ENCODE assay signal across 9 mouse cellular contexts in the genomic region with DNA sequence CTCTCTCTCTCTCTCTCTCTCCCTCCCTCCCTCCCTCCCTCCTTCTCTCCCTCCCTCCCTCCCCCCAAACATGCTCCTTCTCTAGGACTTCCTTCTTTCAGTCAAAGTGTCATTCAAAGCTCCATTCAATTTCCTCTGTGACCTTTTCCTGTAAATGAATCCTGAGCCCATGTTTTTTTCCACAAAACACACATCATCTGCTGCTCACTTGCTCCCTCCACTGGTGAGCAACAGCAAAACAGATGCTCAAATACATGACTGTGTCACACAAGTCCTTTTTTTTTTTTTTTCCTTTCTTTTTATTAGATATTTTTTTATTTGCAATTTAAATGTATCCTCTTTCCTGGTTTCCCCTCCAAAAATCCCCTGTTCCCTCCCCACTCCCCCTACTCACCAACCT.
DNase-seq lines count a peak whose midpoint lies in the region; ATAC-seq and TF ChIP-seq lines count a peak whose summit lies in the region.
"Had no signal": no experiment of that assay in that cellular context is flagged by ENCODE, and none has a peak within 500 bp of the region (broad histone marks: within the 10 kb centered on the region; RNA-seq: fewer than 3 reads in every experiment).

No protein-coding gene starts in this region.

- H3K27ac ChIP-seq in embryonic facial prominence, embryonic 10.5 days (replicated peaks) = no peak overlapping the region
- H3K27ac ChIP-seq in liver, embryonic 14.5 days = no peak overlapping the region
- H3K27ac ChIP-seq: stomach, embryonic 15.5 days had no signal

- H3K36me3 ChIP-seq in embryonic facial prominence, embryonic 10.5 days (replicated peaks) = no peaks in the 10 kb centered on the region
- no peaks in the 10 kb centered on the region for H3K36me3 ChIP-seq in liver, embryonic 14.5 days (replicated peaks; ENCODE audit: control insufficient read depth, insufficient read depth, low read depth)
- H3K36me3 ChIP-seq: stomach, embryonic 15.5 days had no signal

- peak; percentile 43; the same call in 1 of the 2 replicates for TF ChIP-seq CTCF in liver, embryonic 14.5 days (IDR thresholded peaks at IDR 0.05; ENCODE audit: low read depth)

- no peaks in the 10 kb centered on the region for H3K9me3 ChIP-seq in embryonic facial prominence, embryonic 10.5 days
- H3K9me3 ChIP-seq in liver, embryonic 14.5 days (ENCODE audit: control insufficient read depth, low read length) = no peaks in the 10 kb centered on the region
- H3K9me3 ChIP-seq: stomach, embryonic 15.5 days had no signal

- intact Hi-C loops in left cerebral cortex, postnatal 10 days (cut with DNase I) = loop anchor here (5.0 to 10.0 kb wide), 2 partner anchors 163 to 550 kb away; no protein-coding TSS in a partner anchor

- no peaks in the 10 kb centered on the region for H3K4me1 ChIP-seq in embryonic facial prominence, embryonic 10.5 days
- H3K4me1 ChIP-seq in liver, embryonic 14.5 days (replicated peaks; ENCODE audit: control insufficient read depth in 2 of 2, insufficient read depth in 2 of 2, low read length in 1 of 2) = no peaks in the 10 kb centered on the region
- H3K4me1 ChIP-seq: stomach, embryonic 15.5 days had no signal

- no peak for ATAC-seq in cerebellum, adult (ENCODE audit: insufficient number of reproducible peaks, low FRiP score, low TSS enrichment)
- no peak for ATAC-seq in liver, embryonic 14.5 days (ENCODE audit: insufficient read depth)

- H3K4me3 ChIP-seq in embryonic facial prominence, embryonic 10.5 days = no peak overlapping the region
- no peak overlapping the region for H3K4me3 ChIP-seq in liver, embryonic 14.5 days (ENCODE audit: insufficient read depth in 1 of 2, low read depth in 2 of 2, low read length in 2 of 2)
- H3K4me3 ChIP-seq: stomach, embryonic 15.5 days had no signal

- H3K9ac ChIP-seq in liver, embryonic 14.5 days (replicated peaks) = no peak overlapping the region
- H3K9ac ChIP-seq: stomach, embryonic 15.5 days had no signal

- no peak overlapping the region for H3K4me2 ChIP-seq in liver, embryonic 14.5 days (ENCODE audit: low read depth)
- H3K4me2 ChIP-seq: stomach, embryonic 15.5 days had no signal

- DNase-seq in cerebellum, postnatal 36 days = peak; percentile 45 to 48
- DNase-seq in left cerebral cortex, postnatal 10 days (ENCODE audit: extremely low spot score in 1 of 2, low spot score in 2 of 2) = peak; percentile 34 to 56
- no peak for DNase-seq in left cerebral cortex, adult 8-10 months (ENCODE audit: low spot score in 2 of 2)
- peak; percentile 26 for DNase-seq in MN1 (ENCODE audit: low spot score)
- peak; percentile 62 for DNase-seq in embryonic facial prominence, embryonic 10.5 days (ENCODE audit: low spot score)
- DNase-seq in liver, embryonic 14.5 days (ENCODE audit: low read depth in 3 of 3, low spot score in 3 of 3) = no peak
- DNase-seq in spleen, postnatal 4 days (ENCODE audit: low spot score in 2 of 2) = no peak

- no peak for TF ChIP-seq EP300 in liver, embryonic 14.5 days (IDR thresholded peaks at IDR 0.05; ENCODE audit: low read depth)

- no peaks in the 10 kb centered on the region for H3K27me3 ChIP-seq in embryonic facial prominence, embryonic 10.5 days (replicated peaks; ENCODE audit: low read depth, poor library complexity, severe bottlenecking)
- H3K27me3 ChIP-seq in liver, embryonic 14.5 days (ENCODE audit: control insufficient read depth, insufficient read depth, low read length) = no peaks in the 10 kb centered on the region
- H3K27me3 ChIP-seq: stomach, embryonic 15.5 days had no signal

Comparison
In these comparisons a context has a peak if more than half of its experiments do, and no peak if none do; other contexts are left out.
1. DNase-seq: peak in cerebellum, postnatal 36 days (2 of 2), left cerebral cortex, postnatal 10 days (2 of 2), MN1 (single experiment) and embryonic facial prominence, embryonic 10.5 days (single experiment); none in left cerebral cortex, adult 8-10 months (0 of 2), liver, embryonic 14.5 days (0 of 3) and spleen, postnatal 4 days (0 of 2).